Mouse (Mus musculus): ENCODE data around the gene Nme9.

DNA sequence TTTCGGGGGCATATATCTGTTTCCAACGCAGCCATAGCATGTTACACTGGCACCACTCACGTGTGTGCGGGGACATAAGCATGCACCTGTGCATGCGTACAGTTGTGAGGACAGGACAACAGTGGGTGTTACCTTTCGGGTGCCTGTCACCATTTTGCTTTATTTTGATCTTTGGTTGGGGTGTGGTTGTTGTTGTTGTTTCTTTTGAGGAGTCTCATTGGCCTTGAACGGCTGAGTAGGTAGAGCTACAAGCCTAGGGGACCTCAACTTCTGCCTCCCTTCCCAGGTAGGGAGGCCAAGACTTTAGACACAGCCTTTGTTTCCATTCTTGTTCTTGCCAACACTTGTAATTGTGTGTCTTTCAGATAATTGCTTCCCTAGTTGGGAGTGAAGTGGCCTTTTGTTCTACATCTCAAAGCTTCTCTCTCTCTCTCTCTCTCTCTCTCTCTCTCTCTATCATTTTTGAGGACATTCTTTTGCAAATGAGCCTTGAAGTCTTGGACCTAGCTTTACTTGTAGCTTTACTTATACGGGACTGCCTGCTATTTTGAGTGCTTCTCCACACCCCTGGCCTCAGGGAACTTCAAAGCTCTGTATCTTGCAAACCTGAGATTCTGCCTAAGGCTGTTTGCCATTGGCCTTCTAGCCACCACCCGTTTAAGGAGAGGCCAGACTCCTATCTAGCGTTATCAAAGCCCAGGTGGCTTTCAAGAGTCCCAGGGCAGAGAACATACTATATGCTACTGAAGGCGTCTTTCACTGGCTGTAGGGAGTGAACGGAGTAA is 13.3 kb upstream of the Nme9 start:
- TF ChIP-seq CTCF (IDR thresholded peaks at IDR 0.05; ENCODE audit: low read depth) (no peak), EP300 (IDR thresholded peaks at IDR 0.05; ENCODE audit: low read depth) (no peak)

Data from heart, postnatal 0 days (tissue).